Mouse (Mus musculus): ENCODE results near the gene Ctc1. TPM values are rescaled to one million over a fixed set of nuclear protein-coding genes. Genes with fewer than 3 reads are reported as not detected.
A peak's percentile ranks its signal among the peaks of the same experiment; 100 is the strongest.

Ctc1 gene
- polyA plus RNA-seq, 2 experiments from 2014 or later = 12.5 to 13.5 TPM

GRCm38 (mm10) chr11:69070590-69071222 lies 55.0 kb downstream of the Ctc1 start, which contains the start of gene Tmem107:
Gene Tmem107, plus strand, starts transcription at chr11:69070806.
- peak; percentile 81 for ATAC-seq

- no peak for ATAC-seq
These were observed 55.6 kb downstream of the Ctc1 start for GRCm38 (mm10) chr11:69071262-69071661.

GRCm38 (mm10) chr11:69072234-69072633 lies 56.5 kb downstream of the Ctc1 start:
- no peak for ATAC-seq

- no peak for ATAC-seq
These were observed 57.0 kb downstream of the Ctc1 start for GRCm38 (mm10) chr11:69072666-69073064.

- peak; percentile 75 for ATAC-seq
These were observed 57.6 kb downstream of the Ctc1 start for GRCm38 (mm10) chr11:69073065-69073888.

- ATAC-seq = no peak
These were observed 58.5 kb downstream of the Ctc1 start for GRCm38 (mm10) chr11:69073951-69074775.

GRCm38 (mm10) chr11:69074776-69075069 lies 59.0 kb downstream of the Ctc1 start:
- no peak for ATAC-seq

- ATAC-seq = no peak
These were observed 60.2 kb downstream of the Ctc1 start for GRCm38 (mm10) chr11:69075764-69076479.

- no peak for ATAC-seq
These were observed 60.9 kb downstream of the Ctc1 start for GRCm38 (mm10) chr11:69076572-69076971.

GRCm38 (mm10) chr11:69077316-69077715 lies 61.6 kb downstream of the Ctc1 start:
- ATAC-seq = no peak

GRCm38 (mm10) chr11:69078041-69078440 lies 62.3 kb downstream of the Ctc1 start:
- ATAC-seq = no peak

- no peak for ATAC-seq
These were observed 63.2 kb downstream of the Ctc1 start for GRCm38 (mm10) chr11:69078805-69079438.

GRCm38 (mm10) chr11:69080102-69080854 lies 64.6 kb downstream of the Ctc1 start:
- no peak for ATAC-seq

- ATAC-seq = no peak
These were observed 65.1 kb downstream of the Ctc1 start for GRCm38 (mm10) chr11:69080855-69081222.

- no peak for ATAC-seq
These were observed 65.9 kb downstream of the Ctc1 start for GRCm38 (mm10) chr11:69081613-69082012.

GRCm38 (mm10) chr11:69085608-69086007 lies 69.9 kb downstream of the Ctc1 start:
- no peak for ATAC-seq

Other genes starting within 250 kb of the Ctc1 start
- 10 to 100 TPM; 29.6 to 33.9 TPM for gene Ndel1, start 144.1 kb upstream of the Ctc1 start, polyA plus RNA-seq (2017; shearing (Covaris generic))
- gene Rnf222, start 127.4 kb upstream of the Ctc1 start, polyA plus RNA-seq (2017; shearing (Covaris generic)) = not detected
- 1,000 to 10,000 TPM; 1,826 to 2,291 TPM for gene Rpl26, start 114.3 kb upstream of the Ctc1 start, polyA plus RNA-seq (2017; shearing (Covaris generic))
- not detected for gene Odf4, start 88.8 kb upstream of the Ctc1 start, polyA plus RNA-seq (2017; shearing (Covaris generic))
- under 1 TPM; 0.16 to 0.19 TPM for gene Arhgef15, start 58.4 kb upstream of the Ctc1 start, polyA plus RNA-seq (2017; shearing (Covaris generic))
- gene Slc25a35, start 47.8 kb upstream of the Ctc1 start, polyA plus RNA-seq (2017; shearing (Covaris generic)) = 10 to 100 TPM in 1 of 2 experiments, 1 to 10 TPM in 1; 5.0 to 10.7 TPM
- 10 to 100 TPM; 36.9 to 71.7 TPM for gene Rangrf, start 40.7 kb upstream of the Ctc1 start, polyA plus RNA-seq (2017; shearing (Covaris generic))
- 10 to 100 TPM; 20.2 to 33.9 TPM for gene Pfas, start 7.5 kb upstream of the Ctc1 start, polyA plus RNA-seq (2017; shearing (Covaris generic))
- 10 to 100 TPM in 1 of 2 experiments, 1 to 10 TPM in 1; 9.0 to 17.8 TPM for gene Aurkb, start 29.7 kb downstream of the Ctc1 start, polyA plus RNA-seq (2017; shearing (Covaris generic))
- 1 to 10 TPM; 1.0 to 1.4 TPM for gene Borcs6, start 43.8 kb downstream of the Ctc1 start, polyA plus RNA-seq (2017; shearing (Covaris generic))
- gene Tmem107, start 54.9 kb downstream of the Ctc1 start, polyA plus RNA-seq (2017; shearing (Covaris generic)) = 1 to 10 TPM; 2.4 to 4.2 TPM
- 10 to 100 TPM; 26.0 to 35.9 TPM for gene Vamp2, start 72.6 kb downstream of the Ctc1 start, polyA plus RNA-seq (2017; shearing (Covaris generic))
- gene Per1, start 79.3 kb downstream of the Ctc1 start, polyA plus RNA-seq (2017; shearing (Covaris generic)) = 1 to 10 TPM; 4.5 to 6.6 TPM
- gene Hes7, start 104.5 kb downstream of the Ctc1 start, polyA plus RNA-seq (2017; shearing (Covaris generic)) = not detected
- not detected for gene 9130213A22Rik, start 106.7 kb downstream of the Ctc1 start, polyA plus RNA-seq (2017; shearing (Covaris generic))
- under 1 TPM in 1 of 2 experiments, not detected in 1; 0.35 TPM for gene Aloxe3, start 110.0 kb downstream of the Ctc1 start, polyA plus RNA-seq (2017; shearing (Covaris generic))
- gene Alox12b, start 141.1 kb downstream of the Ctc1 start, polyA plus RNA-seq (2017; shearing (Covaris generic)) = not detected
- 10 to 100 TPM; 10.6 to 15.5 TPM for gene Alox8, start 181.9 kb downstream of the Ctc1 start, polyA plus RNA-seq (2017; shearing (Covaris generic))
- under 1 TPM in 1 of 2 experiments, not detected in 1; 0.53 TPM for gene Gucy2e, start 221.1 kb downstream of the Ctc1 start, polyA plus RNA-seq (2017; shearing (Covaris generic))